Mouse (Mus musculus) adrenal gland, adult 8-10 months (tissue): ENCODE measurements at regions not wholly inside any gene's neighbourhood (a gene's known extent, or its start where the extent isn't known, plus 50 kb on each side); places are given as distances from the start of the nearest gene placed in this dataset.
A peak's percentile ranks its signal among the peaks of the same experiment; 100 is the strongest.

Source experiments
- DNase-seq: peaks from one replicate; pipeline ENCODE4 v3.0.0; 2022

GRCm38 (mm10) chr13:44356981-44357380 lies 372.3 kb upstream of the Jarid2 start:
- no peak for DNase-seq

DNA sequence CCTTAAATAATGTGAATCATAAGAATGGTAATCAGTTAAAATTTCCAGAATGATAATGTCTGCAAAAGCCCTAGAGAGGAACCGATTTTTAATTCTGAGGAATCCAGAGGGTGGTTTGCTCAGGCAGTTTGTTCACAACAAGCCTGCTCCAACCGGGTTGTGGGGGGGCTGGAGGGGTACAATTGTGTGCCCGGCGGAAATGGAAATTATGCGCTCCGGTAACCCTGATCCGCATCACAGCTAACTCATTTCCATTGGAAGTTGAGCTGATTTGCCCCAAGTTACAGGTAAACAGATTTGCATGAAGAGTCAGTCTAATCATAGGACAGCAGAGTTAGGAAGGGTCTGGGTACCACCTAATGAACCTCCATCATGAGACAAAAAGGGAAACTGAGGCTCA lies 369.9 kb upstream of the Jarid2 start:
- DNase-seq, result no peak

DNA sequence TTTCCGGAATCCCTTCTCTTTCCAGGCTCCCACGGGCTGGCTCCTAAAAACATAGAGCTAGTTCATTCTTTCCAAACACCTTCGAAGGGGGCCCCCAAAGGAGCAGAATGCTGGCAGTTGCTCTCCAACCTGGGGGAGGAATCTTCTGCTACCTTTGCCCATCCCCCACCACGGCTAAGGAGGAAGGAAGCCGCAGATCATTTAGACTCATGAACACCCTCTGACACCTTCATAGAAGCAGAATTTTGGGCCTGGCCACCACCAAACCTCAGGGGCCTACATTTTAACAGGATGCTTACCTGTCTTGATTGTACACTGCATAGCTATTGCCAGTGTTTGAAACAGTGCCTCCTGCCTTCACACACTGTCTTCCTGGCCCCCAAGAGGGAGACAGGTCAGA lies 369.3 kb upstream of the Jarid2 start:
- no peak for DNase-seq

DNA sequence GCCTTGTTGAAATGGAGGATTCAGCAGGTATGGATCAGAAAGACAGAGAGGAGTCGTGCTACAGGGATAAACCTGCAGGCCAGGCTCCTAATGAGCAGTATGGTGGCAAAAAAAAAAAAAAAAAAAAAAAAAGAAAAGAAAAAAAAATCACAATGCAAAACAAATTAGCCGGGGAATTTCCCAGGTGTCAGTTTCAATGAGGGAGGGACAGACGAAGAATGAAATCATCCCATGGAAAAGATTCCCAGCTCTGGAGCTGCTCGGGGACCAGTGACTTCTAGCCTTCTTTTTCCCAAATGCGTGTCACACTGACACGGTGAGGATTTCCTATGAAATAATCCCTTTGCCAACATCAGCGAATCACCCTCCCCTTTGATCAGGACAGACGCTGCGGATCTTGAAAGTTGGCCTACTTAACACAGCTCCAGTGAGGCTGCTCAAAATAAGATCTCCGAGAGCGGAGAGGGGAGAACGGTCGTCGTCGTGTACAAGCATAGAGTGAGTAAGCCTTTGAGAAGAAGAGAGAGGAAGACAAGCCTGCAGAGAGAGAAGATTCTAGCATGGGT lies 368.5 kb upstream of the Jarid2 start:
- no peak for DNase-seq

- no peak for DNase-seq
Observed at GRCm38 (mm10) chr13:44362293-44363005, 366.8 kb upstream of the Jarid2 start.

DNA sequence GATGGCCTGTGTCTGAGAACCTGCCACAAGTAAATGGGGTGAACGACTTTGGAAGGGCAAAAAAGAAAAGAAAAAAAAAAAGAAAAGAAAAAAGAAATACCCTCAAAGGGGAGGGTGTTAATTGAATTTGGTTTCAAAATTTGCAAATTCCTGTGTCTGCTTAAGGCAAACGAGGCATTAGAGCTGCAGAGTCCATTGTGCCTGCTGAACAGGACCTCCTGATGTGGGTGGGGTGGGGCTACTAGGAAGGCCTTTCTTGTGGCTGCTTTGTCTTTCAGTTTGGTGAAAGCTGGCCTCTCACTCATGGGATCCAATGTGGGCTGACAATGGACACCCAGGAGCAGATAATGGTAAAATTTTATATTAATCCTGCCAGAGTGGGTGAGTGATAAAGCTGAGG lies 366.3 kb upstream of the Jarid2 start:
- no peak for DNase-seq

- no peak for DNase-seq
Observed at GRCm38 (mm10) chr13:44369301-44369700, 360.0 kb upstream of the Jarid2 start.

- DNase-seq, result no peak
Observed at GRCm38 (mm10) chr13:44372361-44372877, 356.9 kb upstream of the Jarid2 start.

DNA sequence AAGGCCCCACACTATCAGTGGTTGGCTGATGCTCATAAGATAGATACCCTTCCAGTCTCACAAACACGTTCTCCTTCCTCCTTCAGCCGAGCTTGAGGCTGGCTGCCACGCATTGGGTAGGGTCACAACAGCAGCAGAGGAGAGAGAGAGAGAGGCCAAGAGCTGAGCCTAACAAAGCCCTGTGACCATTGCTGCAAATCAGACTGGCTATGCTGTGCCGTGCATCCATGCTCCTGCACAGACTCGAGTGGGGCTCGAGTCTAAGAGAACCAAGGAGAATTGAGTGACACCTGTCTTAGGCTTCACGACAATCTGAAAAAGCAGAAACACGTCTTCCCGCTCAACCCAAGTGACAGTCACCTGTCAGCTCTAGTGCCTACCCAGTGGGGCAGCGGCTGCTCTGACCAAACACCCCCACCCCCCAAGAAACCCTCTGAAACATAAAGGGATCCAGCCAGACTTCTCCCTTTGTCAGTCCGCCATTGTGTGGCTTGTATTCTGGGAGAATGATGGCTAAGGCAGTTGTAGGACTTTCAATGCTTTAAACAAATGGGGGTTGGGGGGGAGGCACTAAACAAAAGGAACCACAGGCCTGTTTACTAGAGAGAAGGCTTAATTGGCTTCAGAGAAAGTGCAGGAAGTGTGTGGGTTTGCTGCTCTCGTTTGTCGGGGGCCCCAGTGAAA lies 353.7 kb upstream of the Jarid2 start:
- no peak for DNase-seq

DNA sequence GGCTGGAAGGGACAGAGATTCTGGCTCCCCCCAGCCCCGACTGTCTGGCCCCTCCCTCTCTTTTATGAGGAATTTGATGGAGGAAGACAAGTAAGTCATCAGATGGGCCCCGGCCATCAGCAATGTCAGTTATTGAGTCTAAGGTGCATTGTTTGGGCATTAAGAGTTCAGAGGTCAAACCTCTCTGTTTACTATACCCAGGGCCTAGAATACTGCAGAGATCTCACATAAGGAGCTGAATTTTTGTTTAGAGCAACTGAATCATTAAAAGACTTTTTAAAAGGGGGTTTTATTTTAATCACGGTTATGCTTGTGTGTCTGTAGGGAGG lies 353.1 kb upstream of the Jarid2 start:
- no peak for DNase-seq

GRCm38 (mm10) chr13:44381721-44382450 lies 347.4 kb upstream of the Jarid2 start:
- DNase-seq, result no peak

DNA sequence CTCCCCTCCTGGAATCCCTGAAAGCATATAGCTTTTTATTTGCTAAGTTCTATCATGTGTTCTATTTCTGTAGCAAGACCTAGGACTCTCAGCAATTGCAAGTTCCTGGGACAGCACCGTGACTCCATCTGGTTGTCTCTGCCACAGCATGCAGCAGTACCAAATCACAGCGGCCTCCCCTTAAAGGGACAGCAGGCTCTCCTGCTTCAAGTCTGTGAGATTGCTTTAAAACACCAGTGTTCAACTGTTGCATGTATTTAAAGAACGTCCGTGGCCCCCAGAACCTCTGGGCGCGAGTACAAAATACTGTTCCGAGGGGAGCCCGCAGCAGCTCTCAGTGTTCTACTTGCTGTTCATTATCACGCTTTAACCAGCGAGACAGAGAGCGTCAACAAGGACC lies 346.0 kb upstream of the Jarid2 start:
- DNase-seq, result no peak

- DNase-seq, result no peak
Observed at GRCm38 (mm10) chr13:44386767-44387166, 342.5 kb upstream of the Jarid2 start.

GRCm38 (mm10) chr13:44389696-44390095 lies 339.6 kb upstream of the Jarid2 start:
- DNase-seq, result no peak

DNA sequence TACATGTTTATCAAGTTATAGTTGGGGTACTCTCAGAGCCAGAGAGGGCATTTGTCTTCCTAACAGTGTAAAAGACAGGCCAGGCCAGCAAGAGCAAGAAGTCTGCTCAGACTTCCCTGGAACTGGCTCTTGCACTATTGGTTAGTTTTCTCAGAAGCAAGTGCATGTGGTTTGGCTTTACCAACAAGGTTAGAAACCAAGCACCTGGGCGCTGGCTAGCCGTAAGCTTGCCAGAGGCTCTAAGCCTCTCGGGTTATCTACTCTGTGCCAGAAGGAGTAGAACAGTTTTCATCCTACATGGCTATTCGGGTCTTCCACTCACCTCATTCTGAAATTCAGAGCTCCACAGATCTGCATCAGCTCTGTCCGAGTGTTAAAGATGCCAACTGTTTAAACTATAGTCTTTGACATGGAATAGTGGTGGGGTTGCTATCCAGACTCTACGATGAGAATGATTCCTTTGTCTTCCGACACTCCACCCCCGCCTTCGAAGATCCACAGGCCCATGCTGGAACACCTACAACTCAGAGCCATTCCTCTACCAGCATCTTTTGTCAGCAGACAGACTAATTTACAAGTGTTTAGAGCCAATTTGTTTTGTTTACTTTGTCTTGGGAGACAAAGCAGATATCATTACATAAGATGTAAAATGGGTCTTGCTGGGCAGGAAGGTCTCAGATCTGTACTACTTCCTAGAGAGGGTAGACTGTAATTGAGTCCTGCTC lies 338.4 kb upstream of the Jarid2 start:
- no peak for DNase-seq

GRCm38 (mm10) chr13:44394016-44394415 lies 335.3 kb upstream of the Jarid2 start:
- no peak for DNase-seq

- DNase-seq, result no peak
Observed at GRCm38 (mm10) chr13:44398613-44399369, 330.5 kb upstream of the Jarid2 start.

- DNase-seq, result no peak
Observed at GRCm38 (mm10) chr13:44399370-44399685, 329.9 kb upstream of the Jarid2 start.

- no peak for DNase-seq
Observed at GRCm38 (mm10) chr13:44399831-44400321, 329.4 kb upstream of the Jarid2 start.

DNA sequence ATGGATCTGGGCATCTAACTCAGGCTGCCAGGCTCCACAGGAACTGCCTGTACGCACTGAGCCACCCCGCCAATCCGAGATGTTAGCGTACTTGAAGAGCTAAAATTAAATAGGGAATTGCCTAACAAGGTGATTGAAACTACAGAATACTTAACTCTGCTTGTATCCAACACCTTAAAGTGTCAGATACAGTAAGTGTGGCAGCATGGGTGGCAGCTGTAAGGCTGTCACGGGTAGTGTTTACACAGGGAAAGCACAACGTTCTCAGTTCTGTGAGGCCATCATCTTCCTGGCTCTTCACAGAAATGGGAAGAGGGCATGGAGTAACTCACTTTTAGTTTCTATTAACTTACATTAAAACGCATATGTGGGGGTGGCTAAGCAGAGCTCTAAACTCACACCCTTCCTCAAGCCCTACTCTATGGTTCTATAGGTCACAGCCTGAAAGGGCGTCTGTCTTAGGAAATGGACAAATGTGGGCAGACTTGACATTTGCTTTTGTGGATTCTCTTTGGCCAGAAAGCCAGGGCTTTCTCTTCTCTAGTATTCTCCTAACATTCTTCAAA lies 325.2 kb upstream of the Jarid2 start:
- no peak for DNase-seq

- DNase-seq, result no peak
Observed at GRCm38 (mm10) chr13:44407307-44407706, 322.0 kb upstream of the Jarid2 start.

DNA sequence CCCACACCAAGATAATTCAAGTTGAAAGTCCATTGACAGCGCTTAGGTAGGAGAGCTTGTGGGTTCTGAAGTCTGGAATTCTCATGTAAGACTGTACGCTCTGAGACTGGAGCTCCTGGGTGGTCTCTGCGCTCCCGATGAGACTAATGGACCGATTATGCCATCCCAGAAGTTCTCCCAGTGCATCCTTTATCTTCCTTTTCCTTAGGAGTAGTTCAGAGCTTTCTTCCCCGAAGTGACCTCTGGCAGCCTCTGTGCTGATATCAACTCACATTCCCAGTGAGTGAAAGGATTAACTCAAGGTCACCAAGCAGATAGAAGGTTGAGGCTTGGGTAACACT lies 320.7 kb upstream of the Jarid2 start:
- peak; percentile 18 for DNase-seq
